Mouse (Mus musculus): ENCODE measurements around the gene Igsf3.

GRCm38 (mm10) chr3:101418740-101419652, 42.1 kb downstream of the Igsf3 start:
- no peak for TF ChIP-seq CTCF (IDR thresholded peaks at IDR 0.05; ENCODE audit: borderline replicate concordance, extremely low read depth, insufficient read depth, insufficient read length)
- TF ChIP-seq POLR2A (IDR thresholded peaks at IDR 0.05; ENCODE audit: borderline replicate concordance, extremely low read depth, insufficient read depth, insufficient read length, poor library complexity, severe bottlenecking), result no peak

Data from brain, embryonic 14.5 days (tissue).